Mouse (Mus musculus) embryonic facial prominence, embryonic 13.5 days (tissue): Measurements from ENCODE around the gene Lpcat2. TPM values are rescaled to one million over a fixed set of nuclear protein-coding genes. Genes with fewer than 3 reads are reported as not detected.

Experiments used
- ATAC-seq: fragments of 200-750 bp; cut with Nextera tagmentation; 2 replicates; pipeline ENCODE4 v1.8.0; 2017; ENCODE audit warnings: low read depth; ENCODE audit not compliant: insufficient number of reproducible peaks, insufficient read depth, low FRiP score, low TSS enrichment
- H3K27ac ChIP-seq: fragments of 300-500 bp; sonication (generic); 2 replicates; pipeline ENCODE4 v1.5.1; 2015; ENCODE audit warnings: moderate library complexity, mild to moderate bottlenecking, inconsistent platforms
- H3K27me3 ChIP-seq: fragments of 300-500 bp; sonication (generic); 2 replicates; pipeline ENCODE4 v1.6.1; 2015; ENCODE audit warnings: mild to moderate bottlenecking, inconsistent platforms
- H3K36me3 ChIP-seq: fragments of 300-500 bp; sonication (generic); 2 replicates; pipeline ENCODE4 v1.6.1; 2015; ENCODE audit warnings: mild to moderate bottlenecking, inconsistent platforms
- H3K4me1 ChIP-seq: fragments of 300-500 bp; sonication (generic); 2 replicates; pipeline ENCODE4 v1.6.1; 2015; ENCODE audit warnings: inconsistent platforms
- H3K4me2 ChIP-seq: fragments of 300-500 bp; sonication (generic); 2 replicates; pipeline ENCODE4 v1.6.1; 2015; ENCODE audit warnings: moderate library complexity, mild to moderate bottlenecking, inconsistent platforms
- H3K4me3 ChIP-seq: fragments of 300-500 bp; sonication (generic); 2 replicates; pipeline ENCODE4 v1.5.1; 2015; ENCODE audit warnings: mild to moderate bottlenecking, inconsistent platforms
- H3K9ac ChIP-seq: fragments of 300-500 bp; sonication (generic); 2 replicates; pipeline ENCODE4 v1.6.1; 2015; ENCODE audit warnings: mild to moderate bottlenecking, inconsistent platforms
- H3K9me3 ChIP-seq: fragments of 300-500 bp; sonication (generic); 2 replicates; pipeline ENCODE4 v1.6.1; 2016; ENCODE audit warnings: inconsistent platforms
- WGBS: fragments of 180-500 bp; shearing (Covaris S2); methylation state at CpG from one replicate; pipeline ENCODE4 v1.1.7; 2015; ENCODE audit warnings: mixed read lengths; 5-methylcytosine and 5-hydroxymethylcytosine counted together
- polyA plus RNA-seq: library from polyadenylated mRNA; unstranded; fragments of >200 nt; fragmentation: Nextera tagmentation; extraction: Ambion mirVana; gene quantifications from 2 replicates; pipeline ENCODE4 v1.2.1, GENCODE M21; 2015

Gene Lpcat2
- polyA plus RNA-seq, 1 experiment from 2014 or later: 9.4 TPM

- Histone ChIP-seq H3K4me1 (peaks cover 10% of the 10 kb centered on the region; the same call in 1 of the 2 replicates), H3K9me3 (no peaks in the 10 kb centered on the region), H3K4me2 (no peak overlapping the region), H3K27me3 (no peaks in the 10 kb centered on the region), H3K36me3 (no peaks in the 10 kb centered on the region), H3K27ac (no peak overlapping the region), H3K9ac (no peak overlapping the region), H3K4me3 (no peak overlapping the region)
- no peak for ATAC-seq
- WGBS: 83% methylated on average over 3 of the region's 3 CpGs
These were observed 60.9 kb downstream of the Lpcat2 start for GRCm38 (mm10) chr8:92916082-92916481.

- no peaks in the 10 kb centered on the region for H3K9me3 ChIP-seq
- no peak overlapping the region for H3K9ac ChIP-seq
- ATAC-seq: no peak
- 82% methylated on average over 3 of the region's 3 CpGs for WGBS
- peaks cover 14% of the 10 kb centered on the region for H3K4me1 ChIP-seq
- H3K27ac ChIP-seq: no peak overlapping the region
- no peaks in the 10 kb centered on the region for H3K36me3 ChIP-seq
- H3K27me3 ChIP-seq: no peaks in the 10 kb centered on the region
- H3K4me3 ChIP-seq: no peak overlapping the region
- H3K4me2 ChIP-seq: no peak overlapping the region
These were observed 66.6 kb downstream of the Lpcat2 start for GRCm38 (mm10) chr8:92921768-92922167.

- Histone ChIP-seq H3K4me3 (no peak overlapping the region), H3K27ac (no peak overlapping the region), H3K9me3 (peaks cover 9% of the 10 kb centered on the region; the same call in 1 of the 2 replicates), H3K4me1 (no peaks in the 10 kb centered on the region), H3K27me3 (no peaks in the 10 kb centered on the region), H3K9ac (no peak overlapping the region), H3K4me2 (no peak overlapping the region), H3K36me3 (no peaks in the 10 kb centered on the region)
- no peak for ATAC-seq
- WGBS: 65% methylated on average over 4 of the region's 4 CpGs
These were observed 73.8 kb downstream of the Lpcat2 start for GRCm38 (mm10) chr8:92928986-92929385.

GRCm38 (mm10) chr8:92938056-92938455 lies 82.9 kb downstream of the Lpcat2 start:
- Histone ChIP-seq H3K4me2 (no peak overlapping the region), H3K4me1 (no peaks in the 10 kb centered on the region), H3K9me3 (no peaks in the 10 kb centered on the region), H3K36me3 (no peaks in the 10 kb centered on the region), H3K9ac (no peak overlapping the region), H3K27ac (no peak overlapping the region), H3K27me3 (no peaks in the 10 kb centered on the region), H3K4me3 (no peak overlapping the region)
- no peak for ATAC-seq
- WGBS: 70% methylated on average over 4 of the region's 4 CpGs

GRCm38 (mm10) chr8:92949071-92949470 lies 93.9 kb downstream of the Lpcat2 start:
- Histone ChIP-seq H3K9me3 (no peaks in the 10 kb centered on the region), H3K4me2 (no peak overlapping the region), H3K27me3 (no peaks in the 10 kb centered on the region), H3K9ac (no peak overlapping the region), H3K36me3 (no peaks in the 10 kb centered on the region), H3K4me3 (no peak overlapping the region), H3K4me1 (no peaks in the 10 kb centered on the region), H3K27ac (no peak overlapping the region)
- 88% methylated on average over 4 of the region's 4 CpGs for WGBS
- no peak for ATAC-seq

GRCm38 (mm10) chr8:92950639-92951371 lies 95.7 kb downstream of the Lpcat2 start:
- ATAC-seq: no peak
- Histone ChIP-seq H3K9ac (no peak overlapping the region), H3K27me3 (no peaks in the 10 kb centered on the region), H3K36me3 (no peaks in the 10 kb centered on the region), H3K4me1 (no peaks in the 10 kb centered on the region), H3K27ac (no peak overlapping the region), H3K4me2 (no peak overlapping the region), H3K4me3 (no peak overlapping the region), H3K9me3 (no peaks in the 10 kb centered on the region)
- 82% methylated on average over 12 of the region's 12 CpGs for WGBS

- no peaks in the 10 kb centered on the region for H3K9me3 ChIP-seq
- no peaks in the 10 kb centered on the region for H3K4me1 ChIP-seq
- no peak overlapping the region for H3K4me3 ChIP-seq
- H3K27ac ChIP-seq: no peak overlapping the region
- H3K9ac ChIP-seq: no peak overlapping the region
- no peak for ATAC-seq
- no peak overlapping the region for H3K4me2 ChIP-seq
- no peaks in the 10 kb centered on the region for H3K36me3 ChIP-seq
- 86% methylated on average over 5 of the region's 5 CpGs for WGBS
- peaks cover 23% of the 10 kb centered on the region for H3K27me3 ChIP-seq
These were observed 98.9 kb downstream of the Lpcat2 start for GRCm38 (mm10) chr8:92954044-92954443.

GRCm38 (mm10) chr8:92959779-92960178 lies 104.6 kb downstream of the Lpcat2 start, which contains the start of gene Slc6a2:
TSS of gene Slc6a2 (plus strand) at chr8:92960079.
- peaks cover 16% of the 10 kb centered on the region for H3K4me1 ChIP-seq
- no peak for ATAC-seq
- 57% methylated on average over 10 of the region's 10 CpGs for WGBS
- H3K9me3 ChIP-seq: no peaks in the 10 kb centered on the region
- peak within 1 kb of the TSS; percentile 50 for H3K4me3 ChIP-seq
- no peaks in the 10 kb centered on the region for H3K36me3 ChIP-seq
- peak within 1 kb of the TSS; percentile 97 for H3K4me2 ChIP-seq
- H3K27me3 ChIP-seq: peaks cover 74% of the 10 kb centered on the region
- peak within 1 kb of the TSS; percentile 69 for H3K9ac ChIP-seq
- no peak within 1 kb of the TSS for H3K27ac ChIP-seq

- peak overlapping the region; percentile 50 for H3K4me3 ChIP-seq
- peak overlapping the region; percentile 69 for H3K9ac ChIP-seq
- H3K36me3 ChIP-seq: no peaks in the 10 kb centered on the region
- H3K27me3 ChIP-seq: peaks cover 74% of the 10 kb centered on the region
- ATAC-seq: no peak
- WGBS: under 1% methylated on average over 42 of the region's 42 CpGs
- H3K4me1 ChIP-seq: peaks cover 16% of the 10 kb centered on the region
- peak overlapping the region; percentile 97 for H3K4me2 ChIP-seq
- H3K27ac ChIP-seq: no peak overlapping the region
- no peaks in the 10 kb centered on the region for H3K9me3 ChIP-seq
These were observed 105.3 kb downstream of the Lpcat2 start for GRCm38 (mm10) chr8:92960451-92960911.

- H3K4me3 ChIP-seq: peak overlapping the region; percentile 50
- peak overlapping the region; percentile 97 for H3K4me2 ChIP-seq
- ATAC-seq: no peak
- no peak overlapping the region for H3K27ac ChIP-seq
- H3K36me3 ChIP-seq: no peaks in the 10 kb centered on the region
- 3% methylated on average over 25 of the region's 25 CpGs for WGBS
- H3K27me3 ChIP-seq: peaks cover 74% of the 10 kb centered on the region
- peak overlapping the region; percentile 69; the same call in 1 of the 2 replicates for H3K9ac ChIP-seq
- H3K4me1 ChIP-seq: peaks cover 16% of the 10 kb centered on the region
- no peaks in the 10 kb centered on the region for H3K9me3 ChIP-seq
These were observed 105.9 kb downstream of the Lpcat2 start for GRCm38 (mm10) chr8:92961088-92961487.

- Histone ChIP-seq H3K27me3 (peaks cover 46% of the 10 kb centered on the region), H3K9ac (no peak overlapping the region), H3K36me3 (no peaks in the 10 kb centered on the region), H3K4me3 (no peak overlapping the region), H3K4me2 (no peak overlapping the region), H3K27ac (no peak overlapping the region), H3K9me3 (no peaks in the 10 kb centered on the region), H3K4me1 (peaks cover 16% of the 10 kb centered on the region)
- no peak for ATAC-seq
- 55% methylated on average over 2 of the region's 2 CpGs for WGBS
These were observed 109.4 kb downstream of the Lpcat2 start for GRCm38 (mm10) chr8:92964556-92964955.
